Mouse (Mus musculus) limb, embryonic 12.5 days (tissue): ENCODE data around the gene Wdr26. TPM values are rescaled to one million over a fixed set of nuclear protein-coding genes. Genes with fewer than 3 reads are reported as not detected.

Experiments used
- ATAC-seq: fragments of 200-750 bp; cut with Nextera tagmentation; 2 replicates; pipeline ENCODE4 v1.8.0; 2017; ENCODE audit warnings: low read depth, moderate TSS enrichment; ENCODE audit not compliant: insufficient number of reproducible peaks, insufficient read depth, low FRiP score, low TSS enrichment
- H3K27ac ChIP-seq: fragments of 300-500 bp; sonication (generic); 2 replicates; pipeline ENCODE4 v1.5.1; 2016; ENCODE audit warnings: mild to moderate bottlenecking, moderate library complexity
- H3K27me3 ChIP-seq: fragments of 300-500 bp; sonication (generic); 2 replicates; pipeline ENCODE4 v1.6.1; 2016; ENCODE audit warnings: mild to moderate bottlenecking, moderate library complexity
- H3K36me3 ChIP-seq: fragments of 300-500 bp; sonication (generic); 2 replicates; pipeline ENCODE4 v1.6.1; 2016; ENCODE audit warnings: mild to moderate bottlenecking, moderate library complexity
- H3K4me1 ChIP-seq: fragments of 300-500 bp; sonication (generic); replicated peaks from 2 replicates; pipeline ENCODE4 v1.6.1; 2016
- H3K4me2 ChIP-seq: fragments of 300-500 bp; sonication (generic); 2 replicates; pipeline ENCODE4 v1.6.1; 2016; ENCODE audit warnings: mild to moderate bottlenecking, moderate library complexity
- H3K4me3 ChIP-seq: fragments of 300-500 bp; sonication (generic); replicated peaks from 2 replicates; pipeline ENCODE4 v1.5.1; 2016; ENCODE audit warnings: mild to moderate bottlenecking
- H3K9ac ChIP-seq: fragments of 300-500 bp; sonication (generic); replicated peaks from 2 replicates; pipeline ENCODE4 v1.6.1; 2016; ENCODE audit warnings: mild to moderate bottlenecking, moderate library complexity
- H3K9me3 ChIP-seq: fragments of 300-500 bp; sonication (generic); 2 replicates; pipeline ENCODE4 v1.6.1; 2016; ENCODE audit warnings: mild to moderate bottlenecking, moderate library complexity
- WGBS: fragments of 180-500 bp; shearing (Covaris S2); methylation state at CpG from one replicate; pipeline ENCODE4 v1.1.7; 2016; 5-methylcytosine and 5-hydroxymethylcytosine counted together
- polyA plus RNA-seq: library from polyadenylated mRNA; unstranded; fragments of >200 nt; fragmentation: Nextera tagmentation; extraction: Ambion mirVana; gene quantifications from 2 replicates; pipeline ENCODE4 v1.2.1, GENCODE M21; 2016

The Wdr26 gene
- polyA plus RNA-seq, 1 experiment from 2014 or later: 39.2 TPM

GRCm38 (mm10) chr1:181131915-181132314 lies 79.9 kb downstream of the Wdr26 start:
- no peak for ATAC-seq
- H3K36me3 ChIP-seq: peaks cover 94% of the 10 kb centered on the region

GRCm38 (mm10) chr1:181126766-181127165 lies 85.0 kb downstream of the Wdr26 start:
- 95% methylated on average over 9 of the region's 9 CpGs for WGBS
- Histone ChIP-seq H3K4me2 (no peak overlapping the region), H3K36me3 (peaks cover 94% of the 10 kb centered on the region), H3K27ac (no peak overlapping the region), H3K4me1 (no peaks in the 10 kb centered on the region), H3K9me3 (no peaks in the 10 kb centered on the region), H3K4me3 (no peak overlapping the region), H3K9ac (no peak overlapping the region), H3K27me3 (no peaks in the 10 kb centered on the region)
- no peak for ATAC-seq

More at GRCm38 (mm10) chr1:181131915-181132314, 79.9 kb downstream of the Wdr26 start:
- Histone ChIP-seq H3K9ac (no peak overlapping the region), H3K4me2 (no peak overlapping the region), H3K9me3 (no peaks in the 10 kb centered on the region), H3K27ac (no peak overlapping the region), H3K27me3 (no peaks in the 10 kb centered on the region), H3K4me1 (no peaks in the 10 kb centered on the region), H3K4me3 (no peak overlapping the region)
- 93% methylated on average over 6 of the region's 6 CpGs for WGBS

GRCm38 (mm10) chr1:181125916-181126315 lies 85.9 kb downstream of the Wdr26 start:
- Histone ChIP-seq H3K27me3 (no peaks in the 10 kb centered on the region), H3K9ac (no peak overlapping the region), H3K27ac (no peak overlapping the region), H3K9me3 (no peaks in the 10 kb centered on the region), H3K36me3 (peaks cover 94% of the 10 kb centered on the region), H3K4me1 (no peaks in the 10 kb centered on the region), H3K4me3 (no peak overlapping the region), H3K4me2 (no peak overlapping the region)
- no peak for ATAC-seq
- WGBS: 98% methylated on average over 3 of the region's 3 CpGs

GRCm38 (mm10) chr1:181124145-181124544 lies 87.7 kb downstream of the Wdr26 start:
- no peak for ATAC-seq
- peaks cover 93% of the 10 kb centered on the region for H3K36me3 ChIP-seq
- no peak overlapping the region for H3K9ac ChIP-seq
- 90% methylated on average over 2 of the region's 2 CpGs for WGBS
- H3K27ac ChIP-seq: no peak overlapping the region
- no peak overlapping the region for H3K4me2 ChIP-seq
- H3K9me3 ChIP-seq: no peaks in the 10 kb centered on the region
- H3K4me1 ChIP-seq: no peaks in the 10 kb centered on the region
- H3K4me3 ChIP-seq: no peak overlapping the region
- H3K27me3 ChIP-seq: no peaks in the 10 kb centered on the region

Other genes starting within 250 kb of the Wdr26 start
- gene Ephx1, start 191.1 kb downstream of the Wdr26 start, polyA plus RNA-seq: 1.6 and 1.8 TPM in 2 replicates
- gene 9130409I23Rik, start 160.8 kb downstream of the Wdr26 start, polyA plus RNA-seq: not detected in 2 replicates
- 45.4 and 46.3 TPM in 2 replicates for gene Nvl, start 67.8 kb downstream of the Wdr26 start, polyA plus RNA-seq
- 80.8 and 82.5 TPM in 2 replicates for gene Cnih4, start 67.3 kb downstream of the Wdr26 start, polyA plus RNA-seq
- 0.77 and 1.1 TPM in 2 replicates for gene Cnih3, start 140.6 kb upstream of the Wdr26 start, polyA plus RNA-seq